Mouse (Mus musculus): ENCODE data around the gene Nckap1l. TPM values are rescaled to one million over a fixed set of nuclear protein-coding genes. Genes with fewer than 3 reads are reported as not detected.
A peak's percentile ranks its signal among the peaks of the same experiment; 100 is the strongest.

Nckap1l gene
- polyA plus RNA-seq, 1 experiment from 2014 or later = 2.2 TPM

- 0% methylated on average over 12 of the region's 15 CpGs for WGBS
- H3K36me3 ChIP-seq = no peaks in the 10 kb centered on the region
- no peak overlapping the region for H3K27ac ChIP-seq
- no peak; the same call in none of the 2 replicates for ATAC-seq (ENCODE audit: low FRiP score, low read depth)
- peaks cover 52% of the 10 kb centered on the region for H3K27me3 ChIP-seq
- H3K9me3 ChIP-seq = no peaks in the 10 kb centered on the region
- peak overlapping the region; percentile 94 for H3K4me2 ChIP-seq (replicated peaks)
- peak overlapping the region; percentile 69 for H3K9ac ChIP-seq
- H3K4me1 ChIP-seq = peaks cover 20% of the 10 kb centered on the region; the same call in 1 of the 2 replicates
- H3K4me3 ChIP-seq = peak overlapping the region; percentile 63
These were observed 49.6 kb downstream of the Nckap1l start for GRCm38 (mm10) chr15:103503251-103503600.

- Histone ChIP-seq H3K36me3 (no peaks in the 10 kb centered on the region), H3K9ac (peak overlapping the region; percentile 69; the same call in 1 of the 2 replicates), H3K27ac (no peak overlapping the region), H3K9me3 (no peaks in the 10 kb centered on the region), H3K4me2 (replicated peaks) (peak overlapping the region; percentile 94), H3K4me3 (peak overlapping the region; percentile 63), H3K4me1 (0 out of 2 replicates have a peak, but pooled peaks cover 16% of the 10 kb centered on the region), H3K27me3 (peaks cover 55% of the 10 kb centered on the region)
- 43% methylated on average over 12 of the region's 12 CpGs for WGBS
- ATAC-seq (ENCODE audit: low FRiP score, low read depth) = peak; percentile 10; the same call in 1 of the 2 replicates
These were observed 50.1 kb downstream of the Nckap1l start for GRCm38 (mm10) chr15:103503660-103504059.

GRCm38 (mm10) chr15:103509317-103509716, 55.7 kb downstream of the Nckap1l start:
- no peak overlapping the region for H3K4me3 ChIP-seq
- peaks cover 11% of the 10 kb centered on the region for H3K4me1 ChIP-seq
- no peak overlapping the region for H3K4me2 ChIP-seq (replicated peaks)
- H3K9ac ChIP-seq = no peak overlapping the region
- no peaks in the 10 kb centered on the region for H3K9me3 ChIP-seq
- no peak overlapping the region for H3K27ac ChIP-seq
- ATAC-seq (ENCODE audit: low FRiP score, low read depth) = no peak
- H3K27me3 ChIP-seq = peaks cover 49% of the 10 kb centered on the region
- no peaks in the 10 kb centered on the region for H3K36me3 ChIP-seq
- WGBS = 56% methylated on average over 3 of the region's 3 CpGs

GRCm38 (mm10) chr15:103511652-103512051, 58.1 kb downstream of the Nckap1l start:
- Histone ChIP-seq H3K4me1 (peaks cover 17% of the 10 kb centered on the region), H3K4me3 (no peak overlapping the region), H3K9ac (no peak overlapping the region), H3K27ac (no peak overlapping the region), H3K9me3 (no peaks in the 10 kb centered on the region), H3K36me3 (no peaks in the 10 kb centered on the region), H3K4me2 (replicated peaks) (no peak overlapping the region), H3K27me3 (peaks cover 28% of the 10 kb centered on the region; the same call in 1 of the 2 replicates)
- 41% methylated on average over 1 of the region's 1 CpGs for WGBS
- ATAC-seq (ENCODE audit: low FRiP score, low read depth) = no peak

GRCm38 (mm10) chr15:103513621-103514031, 60.0 kb downstream of the Nckap1l start:
- H3K9me3 ChIP-seq = no peaks in the 10 kb centered on the region
- peak overlapping the region; percentile 63 for H3K4me2 ChIP-seq (replicated peaks)
- H3K4me3 ChIP-seq = peak overlapping the region; percentile 39
- peak overlapping the region; percentile 46; the same call in 1 of the 2 replicates for H3K9ac ChIP-seq
- ATAC-seq (ENCODE audit: low FRiP score, low read depth) = 0 out of 2 replicates have a peak, but pooled peaks have one; percentile 11
- no peak overlapping the region; the same call in 1 of the 2 replicates for H3K27ac ChIP-seq
- H3K27me3 ChIP-seq = peaks cover 22% of the 10 kb centered on the region; the same call in 1 of the 2 replicates
- WGBS = 5% methylated on average over 7 of the region's 7 CpGs
- peaks cover 21% of the 10 kb centered on the region for H3K4me1 ChIP-seq
- H3K36me3 ChIP-seq = no peaks in the 10 kb centered on the region

- peak overlapping the region; percentile 46; the same call in 1 of the 2 replicates for H3K9ac ChIP-seq
- H3K36me3 ChIP-seq = no peaks in the 10 kb centered on the region
- peak; percentile 87 for ATAC-seq (ENCODE audit: low FRiP score, low read depth)
- H3K4me1 ChIP-seq = peaks cover 26% of the 10 kb centered on the region
- 4% methylated on average over 10 of the region's 10 CpGs for WGBS
- H3K4me2 ChIP-seq (replicated peaks) = peak overlapping the region; percentile 63
- no peak overlapping the region; the same call in 1 of the 2 replicates for H3K27ac ChIP-seq
- H3K9me3 ChIP-seq = no peaks in the 10 kb centered on the region
- H3K4me3 ChIP-seq = peak overlapping the region; percentile 39
- peaks cover 18% of the 10 kb centered on the region; the same call in 1 of the 2 replicates for H3K27me3 ChIP-seq
These were observed 60.5 kb downstream of the Nckap1l start for GRCm38 (mm10) chr15:103514119-103514518.

- ATAC-seq (ENCODE audit: low FRiP score, low read depth) = no peak
- Histone ChIP-seq H3K9me3 (no peaks in the 10 kb centered on the region), H3K27me3 (peaks cover 12% of the 10 kb centered on the region; the same call in 1 of the 2 replicates), H3K4me3 (peak overlapping the region; percentile 16; the same call in 1 of the 2 replicates), H3K4me1 (peaks cover 34% of the 10 kb centered on the region), H3K36me3 (no peaks in the 10 kb centered on the region), H3K9ac (peak overlapping the region; percentile 14; the same call in 1 of the 2 replicates), H3K4me2 (replicated peaks) (peak overlapping the region; percentile 63), H3K27ac (no peak overlapping the region)
- WGBS = 48% methylated on average over 3 of the region's 3 CpGs
These were observed 61.3 kb downstream of the Nckap1l start for GRCm38 (mm10) chr15:103514914-103515313.

- WGBS = 21% methylated on average over 5 of the region's 5 CpGs
- H3K27ac ChIP-seq = no peak overlapping the region; the same call in 1 of the 2 replicates
- no peaks in the 10 kb centered on the region for H3K9me3 ChIP-seq
- no peak overlapping the region for H3K4me3 ChIP-seq
- H3K27me3 ChIP-seq = no peaks in the 10 kb centered on the region
- no peak overlapping the region for H3K4me2 ChIP-seq (replicated peaks)
- ATAC-seq (ENCODE audit: low FRiP score, low read depth) = no peak
- no peaks in the 10 kb centered on the region for H3K36me3 ChIP-seq
- peaks cover 28% of the 10 kb centered on the region for H3K4me1 ChIP-seq
- H3K9ac ChIP-seq = no peak overlapping the region
These were observed 65.2 kb downstream of the Nckap1l start for GRCm38 (mm10) chr15:103518600-103519385.

- Histone ChIP-seq H3K27me3 (no peaks in the 10 kb centered on the region), H3K27ac (no peak overlapping the region), H3K4me3 (no peak overlapping the region), H3K4me1 (peaks cover 21% of the 10 kb centered on the region), H3K9me3 (no peaks in the 10 kb centered on the region), H3K4me2 (replicated peaks) (no peak overlapping the region), H3K9ac (no peak overlapping the region), H3K36me3 (no peaks in the 10 kb centered on the region)
- ATAC-seq (ENCODE audit: low FRiP score, low read depth) = 0 out of 2 replicates have a peak, but pooled peaks have one; percentile 42
- WGBS = 36% methylated on average over 4 of the region's 4 CpGs
These were observed 66.1 kb downstream of the Nckap1l start for GRCm38 (mm10) chr15:103519386-103520378.

- no peak overlapping the region for H3K4me3 ChIP-seq
- 67% methylated on average over 3 of the region's 3 CpGs for WGBS
- no peaks in the 10 kb centered on the region for H3K9me3 ChIP-seq
- ATAC-seq (ENCODE audit: low FRiP score, low read depth) = no peak
- H3K9ac ChIP-seq = no peak overlapping the region
- H3K36me3 ChIP-seq = no peaks in the 10 kb centered on the region
- H3K4me2 ChIP-seq (replicated peaks) = no peak overlapping the region
- no peaks in the 10 kb centered on the region for H3K27me3 ChIP-seq
- H3K4me1 ChIP-seq = peaks cover 18% of the 10 kb centered on the region
- H3K27ac ChIP-seq = no peak overlapping the region
These were observed 69.0 kb downstream of the Nckap1l start for GRCm38 (mm10) chr15:103522458-103523099.

- Histone ChIP-seq H3K4me2 (replicated peaks) (no peak overlapping the region), H3K4me1 (peaks cover 18% of the 10 kb centered on the region), H3K36me3 (no peaks in the 10 kb centered on the region), H3K9me3 (no peaks in the 10 kb centered on the region), H3K27ac (no peak overlapping the region), H3K9ac (no peak overlapping the region), H3K4me3 (no peak overlapping the region), H3K27me3 (no peaks in the 10 kb centered on the region)
- WGBS = 59% methylated on average over 3 of the region's 3 CpGs
- no peak for ATAC-seq (ENCODE audit: low FRiP score, low read depth)
These were observed 69.6 kb downstream of the Nckap1l start for GRCm38 (mm10) chr15:103523156-103523555.

Data from limb, embryonic 13.5 days (tissue).